Mouse (Mus musculus) neural tube, embryonic 12.5 days (tissue): ENCODE results near the gene Slco4a1. TPM values are rescaled to one million over a fixed set of nuclear protein-coding genes. Genes with fewer than 3 reads are reported as not detected.

ENCODE experiments used
- ATAC-seq: fragments of 200-750 bp; cut with Nextera tagmentation; 2 replicates; pipeline ENCODE4 v1.8.0; 2017; ENCODE audit warnings: low read depth, mild to moderate bottlenecking, moderate TSS enrichment, moderate library complexity; ENCODE audit not compliant: low FRiP score
- H3K27ac ChIP-seq: fragments of 300-500 bp; sonication (generic); 2 replicates; pipeline ENCODE4 v1.5.1; 2016
- H3K27me3 ChIP-seq: fragments of 300-500 bp; sonication (generic); replicated peaks from 2 replicates; pipeline ENCODE4 v1.6.1; 2016; ENCODE audit warnings: mild to moderate bottlenecking
- H3K36me3 ChIP-seq: fragments of 300-500 bp; sonication (generic); 2 replicates; pipeline ENCODE4 v1.6.1; 2016; ENCODE audit warnings: mild to moderate bottlenecking
- H3K4me1 ChIP-seq: fragments of 300-500 bp; sonication (generic); 2 replicates; pipeline ENCODE4 v1.6.1; 2016
- H3K4me2 ChIP-seq: fragments of 300-500 bp; sonication (generic); replicated peaks from 2 replicates; pipeline ENCODE4 v1.6.1; 2016; ENCODE audit warnings: mild to moderate bottlenecking
- H3K4me3 ChIP-seq: fragments of 300-500 bp; sonication (generic); 2 replicates; pipeline ENCODE4 v1.5.1; 2016
- H3K9ac ChIP-seq: fragments of 300-500 bp; sonication (generic); 2 replicates; pipeline ENCODE4 v1.6.1; 2016; ENCODE audit warnings: mild to moderate bottlenecking
- H3K9me3 ChIP-seq: fragments of 300-500 bp; sonication (generic); 2 replicates; pipeline ENCODE4 v1.6.1; 2016; ENCODE audit warnings: mild to moderate bottlenecking
- WGBS: fragments of 180-500 bp; shearing (Covaris S2); methylation state at CpG from one replicate; pipeline ENCODE4 v1.1.7; 2016; 5-methylcytosine and 5-hydroxymethylcytosine counted together
- polyA plus RNA-seq: library from polyadenylated mRNA; unstranded; fragments of >200 nt; fragmentation: Nextera tagmentation; extraction: Ambion mirVana; gene quantifications from 2 replicates; pipeline ENCODE4 v1.2.1, GENCODE M21; 2016

Gene Slco4a1
- polyA plus RNA-seq, 1 experiment from 2014 or later: 7.8 TPM

GRCm38 (mm10) chr2:180450529-180450928 is 5.5 kb upstream of the Slco4a1 start:
- 86% methylated on average over 5 of the region's 5 CpGs for WGBS
- H3K9me3 ChIP-seq: no peaks in the 10 kb centered on the region
- H3K27me3 ChIP-seq: 0 out of 2 replicates have a peak, but pooled peaks cover 14% of the 10 kb centered on the region
- H3K27ac ChIP-seq: no peak overlapping the region
- ATAC-seq: no peak
- H3K9ac ChIP-seq: no peak overlapping the region
- no peaks in the 10 kb centered on the region for H3K36me3 ChIP-seq
- H3K4me3 ChIP-seq: no peak overlapping the region
- H3K4me2 ChIP-seq: no peak overlapping the region
- no peaks in the 10 kb centered on the region for H3K4me1 ChIP-seq

- Histone ChIP-seq H3K4me2 (peak overlapping the region; percentile 97), H3K27me3 (peaks cover 40% of the 10 kb centered on the region), H3K4me3 (peak overlapping the region; percentile 46), H3K27ac (no peak overlapping the region), H3K9me3 (no peaks in the 10 kb centered on the region), H3K4me1 (peaks cover 17% of the 10 kb centered on the region; the same call in 1 of the 2 replicates), H3K36me3 (no peaks in the 10 kb centered on the region), H3K9ac (peak overlapping the region; percentile 47)
- under 1% methylated on average over 28 of the region's 28 CpGs for WGBS
- ATAC-seq: peak; percentile 59; the same call in 1 of the 2 replicates
These were observed 660 bp downstream of the Slco4a1 start for GRCm38 (mm10) chr2:180456705-180457104.

- Histone ChIP-seq H3K4me3 (no peak overlapping the region), H3K27ac (no peak overlapping the region), H3K4me1 (peaks cover 20% of the 10 kb centered on the region; the same call in 1 of the 2 replicates), H3K9me3 (no peaks in the 10 kb centered on the region), H3K9ac (no peak overlapping the region), H3K4me2 (peak overlapping the region; percentile 97), H3K36me3 (no peaks in the 10 kb centered on the region), H3K27me3 (peaks cover 40% of the 10 kb centered on the region)
- ATAC-seq: no peak
- 22% methylated on average over 2 of the region's 2 CpGs for WGBS
These were observed 1.6 kb downstream of the Slco4a1 start for GRCm38 (mm10) chr2:180457680-180458079.

- Histone ChIP-seq H3K4me3 (no peak overlapping the region), H3K36me3 (no peaks in the 10 kb centered on the region), H3K4me1 (peaks cover 20% of the 10 kb centered on the region; the same call in 1 of the 2 replicates), H3K4me2 (no peak overlapping the region), H3K9ac (no peak overlapping the region), H3K27me3 (peaks cover 34% of the 10 kb centered on the region), H3K9me3 (no peaks in the 10 kb centered on the region), H3K27ac (no peak overlapping the region)
- WGBS: 87% methylated on average over 4 of the region's 4 CpGs
- no peak for ATAC-seq
These were observed 3.4 kb downstream of the Slco4a1 start for GRCm38 (mm10) chr2:180459437-180459836.

GRCm38 (mm10) chr2:180460801-180461200 is 4.8 kb downstream of the Slco4a1 start:
- H3K9me3 ChIP-seq: no peaks in the 10 kb centered on the region
- peaks cover 20% of the 10 kb centered on the region; the same call in 1 of the 2 replicates for H3K4me1 ChIP-seq
- H3K27me3 ChIP-seq: peaks cover 30% of the 10 kb centered on the region
- H3K36me3 ChIP-seq: no peaks in the 10 kb centered on the region
- H3K27ac ChIP-seq: no peak overlapping the region
- no peak overlapping the region for H3K4me3 ChIP-seq
- no peak for ATAC-seq
- no peak overlapping the region for H3K4me2 ChIP-seq
- H3K9ac ChIP-seq: no peak overlapping the region
- WGBS: 65% methylated on average over 8 of the region's 8 CpGs

GRCm38 (mm10) chr2:180462593-180462992 is 6.5 kb downstream of the Slco4a1 start:
- no peaks in the 10 kb centered on the region for H3K36me3 ChIP-seq
- peaks cover 16% of the 10 kb centered on the region for H3K27me3 ChIP-seq
- H3K4me3 ChIP-seq: no peak overlapping the region
- no peak overlapping the region for H3K9ac ChIP-seq
- no peak overlapping the region for H3K27ac ChIP-seq
- H3K4me1 ChIP-seq: peaks cover 8% of the 10 kb centered on the region; the same call in 1 of the 2 replicates
- no peak overlapping the region for H3K4me2 ChIP-seq
- no peaks in the 10 kb centered on the region for H3K9me3 ChIP-seq
- no peak for ATAC-seq
- WGBS: 89% methylated on average over 8 of the region's 8 CpGs

GRCm38 (mm10) chr2:180466505-180466904 is 10.5 kb downstream of the Slco4a1 start:
- H3K36me3 ChIP-seq: no peaks in the 10 kb centered on the region
- H3K4me1 ChIP-seq: peaks cover 4% of the 10 kb centered on the region; the same call in 1 of the 2 replicates
- H3K4me2 ChIP-seq: no peak overlapping the region
- ATAC-seq: no peak; the same call in 1 of the 2 replicates
- no peak overlapping the region for H3K27ac ChIP-seq
- H3K9ac ChIP-seq: no peak overlapping the region
- WGBS: 55% methylated on average over 7 of the region's 7 CpGs
- no peaks in the 10 kb centered on the region for H3K9me3 ChIP-seq
- H3K27me3 ChIP-seq: no peaks in the 10 kb centered on the region
- no peak overlapping the region for H3K4me3 ChIP-seq

- 90% methylated on average over 8 of the region's 8 CpGs for WGBS
- no peak overlapping the region for H3K27ac ChIP-seq
These were observed 12.8 kb downstream of the Slco4a1 start for GRCm38 (mm10) chr2:180468871-180469270.

GRCm38 (mm10) chr2:180469768-180470167 is 13.7 kb downstream of the Slco4a1 start:
- Histone ChIP-seq H3K9me3 (no peaks in the 10 kb centered on the region), H3K4me3 (no peak overlapping the region), H3K27ac (no peak overlapping the region), H3K4me1 (peaks cover 3% of the 10 kb centered on the region; the same call in 1 of the 2 replicates), H3K9ac (no peak overlapping the region), H3K4me2 (no peak overlapping the region), H3K36me3 (no peaks in the 10 kb centered on the region), H3K27me3 (no peaks in the 10 kb centered on the region; the same call in 1 of the 2 replicates)
- whole genome bisulfite sequencing: 76% methylated on average over 9 of the region's 9 CpGs
- ATAC-seq: no peak

More at GRCm38 (mm10) chr2:180468871-180469270, 12.8 kb downstream of the Slco4a1 start:
- Histone ChIP-seq H3K4me1 (peaks cover 3% of the 10 kb centered on the region; the same call in 1 of the 2 replicates), H3K27me3 (no peaks in the 10 kb centered on the region; the same call in 1 of the 2 replicates), H3K4me3 (no peak overlapping the region), H3K36me3 (no peaks in the 10 kb centered on the region), H3K9ac (no peak overlapping the region), H3K4me2 (no peak overlapping the region), H3K9me3 (no peaks in the 10 kb centered on the region)
- ATAC-seq: no peak

- Histone ChIP-seq H3K9ac (no peak overlapping the region), H3K4me2 (peak overlapping the region; percentile 6; the same call in 1 of the 2 replicates), H3K27ac (no peak overlapping the region), H3K4me3 (no peak overlapping the region), H3K27me3 (no peaks in the 10 kb centered on the region; the same call in 1 of the 2 replicates), H3K36me3 (no peaks in the 10 kb centered on the region), H3K9me3 (no peaks in the 10 kb centered on the region), H3K4me1 (peaks cover 3% of the 10 kb centered on the region; the same call in 1 of the 2 replicates)
- 5% methylated on average over 21 of the region's 21 CpGs for whole genome bisulfite sequencing
- peak; percentile 42 for ATAC-seq
These were observed 16.4 kb downstream of the Slco4a1 start for GRCm38 (mm10) chr2:180472306-180473079.

- no peaks in the 10 kb centered on the region for H3K36me3 ChIP-seq
- WGBS: 43% methylated on average over 7 of the region's 7 CpGs
These were observed 17.0 kb downstream of the Slco4a1 start for GRCm38 (mm10) chr2:180473080-180473440.

GRCm38 (mm10) chr2:180474864-180475263 is 18.8 kb downstream of the Slco4a1 start:
- Histone ChIP-seq H3K9ac (no peak overlapping the region), H3K4me1 (peaks cover 3% of the 10 kb centered on the region; the same call in 1 of the 2 replicates), H3K27me3 (no peaks in the 10 kb centered on the region; the same call in 1 of the 2 replicates), H3K27ac (no peak overlapping the region), H3K9me3 (no peaks in the 10 kb centered on the region), H3K4me2 (no peak overlapping the region), H3K36me3 (no peaks in the 10 kb centered on the region), H3K4me3 (no peak overlapping the region)
- no peak for ATAC-seq
- 91% methylated on average over 3 of the region's 3 CpGs for WGBS

More at GRCm38 (mm10) chr2:180473080-180473440, 17.0 kb downstream of the Slco4a1 start:
- peak; percentile 77; the same call in 1 of the 2 replicates for ATAC-seq
- 0 out of 2 replicates have a peak overlapping the region, but pooled peaks have one; percentile 6 for H3K4me2 ChIP-seq
- H3K9me3 ChIP-seq: no peaks in the 10 kb centered on the region
- H3K4me1 ChIP-seq: peaks cover 3% of the 10 kb centered on the region; the same call in 1 of the 2 replicates
- H3K27me3 ChIP-seq: no peaks in the 10 kb centered on the region; the same call in 1 of the 2 replicates
- H3K9ac ChIP-seq: no peak overlapping the region
- H3K27ac ChIP-seq: no peak overlapping the region
- H3K4me3 ChIP-seq: no peak overlapping the region
